Mouse (Mus musculus): ENCODE measurements around the gene Tacc2.
"Not testable (repeated sequence)": the region's sequence is repeated elsewhere in the genome, so short reads cannot be mapped to it uniquely, and the experiment has no call there.

Gene Tacc2

DNA sequence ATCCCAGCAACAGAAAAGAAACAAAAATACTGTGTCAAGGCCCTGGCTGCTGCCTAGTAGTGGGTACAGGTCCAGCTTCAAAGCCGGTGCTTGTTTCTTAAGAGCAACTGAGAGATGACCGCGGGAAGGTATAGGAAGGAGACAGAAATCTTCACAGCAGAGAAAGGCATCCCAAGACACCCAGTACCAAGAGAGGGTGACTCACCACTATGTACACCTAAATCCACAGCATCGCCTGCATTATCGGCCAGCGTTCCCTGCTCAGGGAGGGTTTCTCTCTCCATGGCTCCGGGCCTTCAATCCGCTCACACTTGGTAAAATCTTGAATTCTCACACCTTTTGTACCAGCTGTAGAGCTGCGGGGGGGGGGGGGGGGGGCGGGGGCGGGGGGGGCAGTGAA is 4.4 kb upstream of the Tacc2 start, which contains the start of gene Nsmce4a:
Gene Nsmce4a (minus strand): TSS at position 298 of the 400 bp plus-strand sequence.
- DNase-seq (ENCODE audit: low spot score) = no peak

DNA sequence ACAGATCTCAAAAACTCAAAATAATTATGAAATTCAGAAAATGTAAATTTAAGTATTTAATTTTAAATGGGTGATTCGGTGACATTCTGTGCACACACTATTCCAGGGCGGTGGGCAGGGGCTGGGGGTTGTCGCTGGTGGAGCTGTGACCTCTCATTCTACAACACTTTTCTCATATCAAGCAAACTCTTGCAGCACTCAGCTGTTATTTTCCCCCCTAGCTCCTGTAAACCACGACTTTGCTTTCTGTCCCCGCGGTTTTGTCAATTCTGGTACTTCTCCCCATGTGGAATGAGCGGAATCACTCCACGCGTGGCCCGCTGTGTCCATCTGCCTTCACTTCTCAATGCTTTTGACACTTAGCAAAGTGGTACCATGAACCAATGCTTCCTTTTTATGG is 3.5 kb upstream of the Tacc2 start:
- no peak for DNase-seq (ENCODE audit: low spot score)

DNA sequence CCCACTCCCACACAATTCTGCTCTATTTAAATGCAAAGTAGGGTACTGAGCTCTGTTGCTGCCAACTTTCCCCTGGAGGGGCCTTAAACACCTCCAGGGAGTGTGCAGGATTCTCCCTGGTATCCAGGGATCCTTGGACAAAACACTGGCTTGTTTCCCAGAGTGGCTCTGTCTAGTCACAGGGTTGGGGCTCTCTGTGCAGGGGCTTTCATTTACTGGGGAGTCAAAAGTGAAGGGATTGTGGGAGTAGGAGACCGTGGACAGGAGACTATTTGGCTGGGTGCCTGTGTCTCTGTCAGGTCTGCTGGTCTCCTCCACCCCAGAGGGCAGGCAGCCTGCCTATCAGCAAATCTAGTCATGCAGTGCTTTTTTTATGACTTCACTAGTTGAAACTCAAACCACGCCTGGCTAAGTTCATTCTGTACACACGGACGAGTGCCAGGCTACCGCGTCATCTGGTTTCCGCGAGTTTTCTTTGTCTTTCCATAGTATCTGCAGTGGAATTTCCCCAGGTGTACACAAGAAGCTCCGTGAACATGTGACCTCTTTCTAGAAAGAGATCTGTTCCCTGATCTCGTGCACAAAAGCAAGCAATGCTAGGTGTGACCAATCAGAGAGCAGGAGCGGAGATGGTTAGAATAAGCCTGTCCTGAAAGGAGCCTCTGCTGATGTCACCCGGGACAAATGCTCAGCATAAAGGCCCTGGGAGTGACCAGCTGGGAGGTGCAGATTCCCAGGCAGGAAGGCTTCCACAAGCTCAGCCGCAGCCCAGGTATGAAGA is 2.8 kb upstream of the Tacc2 start:
- peak; percentile 51 for DNase-seq (ENCODE audit: low spot score)

DNA sequence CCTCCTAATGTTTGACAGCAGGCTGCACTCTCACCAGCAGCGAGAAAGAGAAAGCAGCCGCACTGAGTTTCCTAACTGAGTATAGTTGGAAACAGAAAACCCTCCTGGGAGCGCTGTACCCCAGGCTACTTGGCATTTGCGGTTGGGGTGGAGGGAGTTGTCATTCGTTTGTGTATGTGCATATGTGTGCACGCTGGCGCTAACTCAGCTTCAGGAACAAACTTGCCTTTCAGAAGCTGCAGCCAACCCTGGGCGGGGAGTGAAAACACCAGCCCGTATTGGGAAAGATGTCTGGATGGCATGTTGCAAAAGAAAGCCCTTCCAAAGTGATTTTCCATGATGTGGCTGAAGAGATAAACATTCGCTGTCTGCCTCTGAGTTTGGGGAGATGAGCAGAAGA is 257 bp upstream of the Tacc2 start:
- DNase-seq (ENCODE audit: low spot score) = no peak

DNA sequence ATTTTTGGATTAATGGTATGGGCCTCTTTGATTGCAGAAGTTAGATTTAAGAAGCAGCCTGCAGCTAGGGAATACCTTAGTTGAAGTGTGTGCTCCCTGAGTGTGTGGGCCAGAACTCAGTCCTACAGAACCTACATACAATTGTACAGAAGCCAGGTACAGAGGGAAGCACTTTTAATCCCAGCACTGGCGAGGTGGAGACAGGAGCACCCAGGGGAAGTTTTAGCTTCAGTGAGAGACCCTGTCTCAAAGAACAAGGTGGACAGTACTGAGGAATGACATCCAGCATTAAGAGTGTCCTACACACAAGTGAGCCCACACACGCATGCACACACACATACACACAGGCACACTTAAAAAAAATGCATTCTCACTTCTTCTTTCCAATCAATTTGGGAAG is 828 bp downstream of the Tacc2 start:
- DNase-seq (ENCODE audit: low spot score) = no peak

DNA sequence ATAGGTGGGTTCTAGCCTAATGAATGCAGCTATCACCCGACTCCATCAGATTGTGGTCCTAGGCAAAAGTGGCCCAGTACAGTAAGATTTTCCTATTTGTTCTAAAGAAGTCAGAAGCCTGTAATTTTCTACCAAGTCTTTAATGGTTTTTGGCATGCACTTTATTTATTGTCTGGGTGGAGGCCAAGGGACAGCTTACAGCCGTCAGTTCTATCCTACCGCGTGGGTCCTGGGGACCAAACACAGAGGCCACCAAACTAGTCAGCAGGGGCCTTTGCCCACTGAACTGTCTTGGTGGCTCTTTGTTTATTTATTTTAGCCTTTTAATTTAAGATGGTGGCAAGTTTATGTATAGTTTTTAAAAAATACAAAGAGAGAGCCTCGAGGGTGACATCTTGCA is 1.4 kb downstream of the Tacc2 start:
- DNase-seq (ENCODE audit: low spot score) = no peak

DNA sequence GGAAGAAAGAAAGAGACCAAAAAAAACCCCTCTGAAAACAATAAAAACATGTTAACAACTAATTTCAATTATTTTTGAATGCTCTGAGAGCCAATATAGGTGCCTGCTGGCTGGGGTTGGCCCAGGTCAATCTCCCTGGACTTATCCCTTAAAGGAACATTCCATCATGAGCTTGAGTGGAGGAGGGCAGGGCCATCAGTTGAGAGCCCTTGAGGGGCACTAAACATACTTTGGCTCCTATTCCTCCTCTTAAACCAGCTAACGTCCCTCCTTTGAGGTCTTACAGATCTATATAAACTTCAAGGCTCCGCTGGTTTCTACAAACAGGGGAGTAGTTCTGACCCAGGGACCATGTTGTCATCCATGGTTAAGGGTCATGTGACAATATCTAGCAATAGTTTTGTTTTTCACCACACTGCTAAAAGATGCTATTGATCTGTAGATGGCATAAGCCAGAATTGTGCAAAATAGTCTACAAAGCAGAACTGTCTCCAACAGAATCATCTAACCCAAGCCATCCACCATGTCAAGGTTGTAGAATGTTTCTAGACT is 9.4 kb downstream of the Tacc2 start:
- DNase-seq (ENCODE audit: low spot score) = no peak

DNA sequence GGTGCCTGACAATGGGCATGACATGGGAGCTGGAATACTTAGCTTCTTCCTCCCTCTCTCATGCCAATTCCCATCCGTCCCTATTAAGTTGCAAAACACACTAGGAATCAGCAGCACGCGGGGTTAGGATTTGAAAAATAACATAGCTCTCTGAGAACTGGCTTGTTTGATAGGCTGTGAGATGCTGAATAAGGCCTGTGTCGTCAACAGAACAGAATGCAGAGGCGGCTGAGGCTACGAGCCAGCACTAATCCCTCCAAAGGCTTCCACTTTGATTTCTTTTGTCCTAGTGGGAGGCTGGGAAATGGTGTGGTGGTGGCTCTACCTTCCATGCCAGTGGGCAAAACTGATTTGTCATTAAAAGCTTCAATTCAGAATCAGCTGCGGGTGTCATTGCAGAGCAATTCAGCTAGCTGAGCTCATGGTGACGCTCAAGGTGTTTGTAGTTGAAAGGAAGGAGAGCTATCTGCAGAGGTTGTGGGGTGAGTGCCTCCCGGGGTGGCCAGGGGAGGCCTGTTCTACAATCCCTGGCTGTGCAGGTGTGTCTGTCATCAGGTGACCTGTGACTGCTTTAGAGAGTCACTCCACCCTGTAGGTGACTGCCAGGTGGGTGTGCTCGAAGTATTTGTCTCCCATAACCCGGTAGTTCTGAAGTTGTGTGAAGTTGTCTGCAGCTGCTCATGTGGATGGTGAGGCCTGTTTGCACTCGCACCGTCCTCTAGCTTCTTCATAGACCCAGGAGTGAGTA is 13.0 kb downstream of the Tacc2 start:
- no peak for DNase-seq (ENCODE audit: low spot score)

DNA sequence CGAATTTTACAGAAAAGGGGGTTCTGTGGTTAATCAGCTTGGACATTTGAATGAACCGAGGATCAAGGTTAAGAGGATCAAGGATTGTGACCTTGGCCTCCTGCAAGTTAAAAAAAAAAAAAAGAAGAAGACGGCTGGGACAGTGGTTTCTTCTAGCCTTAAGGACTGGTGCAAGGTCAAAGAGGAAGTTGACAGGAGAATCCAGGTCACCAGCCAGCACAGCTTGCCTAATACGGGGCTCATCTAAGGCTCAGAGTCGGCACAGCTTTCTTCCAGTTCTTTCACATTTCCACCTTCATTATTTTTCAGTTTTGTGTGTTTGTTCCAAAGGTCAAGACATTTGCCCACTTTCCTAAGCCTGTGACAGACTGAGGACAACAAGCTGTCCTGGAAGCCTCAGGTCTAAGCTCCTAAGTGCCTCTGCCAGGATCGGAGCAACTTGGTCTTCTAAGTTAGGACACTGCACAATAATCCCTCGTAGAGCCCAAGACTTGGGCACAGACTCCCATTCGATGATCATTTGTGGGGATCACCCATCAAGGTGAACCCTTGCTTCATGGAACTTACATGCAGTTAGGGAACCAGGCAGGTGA is 13.7 kb downstream of the Tacc2 start:
- no peak for DNase-seq (ENCODE audit: low spot score)

DNA sequence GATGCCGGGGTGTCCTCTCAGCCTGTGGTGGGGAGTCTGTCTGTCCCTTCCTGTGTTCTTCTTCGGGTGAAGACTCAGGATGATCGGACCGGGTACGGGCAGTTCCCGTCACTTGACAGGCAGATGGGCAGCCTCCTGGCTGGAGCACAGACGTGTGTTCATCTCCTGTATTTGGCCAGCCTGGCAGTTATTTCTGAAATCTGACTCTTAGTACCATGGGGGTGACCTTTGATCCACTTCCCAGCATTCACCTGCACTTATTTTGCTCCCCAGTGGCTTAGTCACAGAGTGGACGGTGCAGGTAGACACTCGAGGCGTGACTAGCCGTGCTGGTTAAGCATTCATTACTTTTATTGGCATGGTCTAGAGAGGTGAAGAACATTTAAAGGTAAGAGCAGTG is 15.7 kb downstream of the Tacc2 start:
- DNase-seq (ENCODE audit: low spot score) = not testable (repeated sequence)

DNA sequence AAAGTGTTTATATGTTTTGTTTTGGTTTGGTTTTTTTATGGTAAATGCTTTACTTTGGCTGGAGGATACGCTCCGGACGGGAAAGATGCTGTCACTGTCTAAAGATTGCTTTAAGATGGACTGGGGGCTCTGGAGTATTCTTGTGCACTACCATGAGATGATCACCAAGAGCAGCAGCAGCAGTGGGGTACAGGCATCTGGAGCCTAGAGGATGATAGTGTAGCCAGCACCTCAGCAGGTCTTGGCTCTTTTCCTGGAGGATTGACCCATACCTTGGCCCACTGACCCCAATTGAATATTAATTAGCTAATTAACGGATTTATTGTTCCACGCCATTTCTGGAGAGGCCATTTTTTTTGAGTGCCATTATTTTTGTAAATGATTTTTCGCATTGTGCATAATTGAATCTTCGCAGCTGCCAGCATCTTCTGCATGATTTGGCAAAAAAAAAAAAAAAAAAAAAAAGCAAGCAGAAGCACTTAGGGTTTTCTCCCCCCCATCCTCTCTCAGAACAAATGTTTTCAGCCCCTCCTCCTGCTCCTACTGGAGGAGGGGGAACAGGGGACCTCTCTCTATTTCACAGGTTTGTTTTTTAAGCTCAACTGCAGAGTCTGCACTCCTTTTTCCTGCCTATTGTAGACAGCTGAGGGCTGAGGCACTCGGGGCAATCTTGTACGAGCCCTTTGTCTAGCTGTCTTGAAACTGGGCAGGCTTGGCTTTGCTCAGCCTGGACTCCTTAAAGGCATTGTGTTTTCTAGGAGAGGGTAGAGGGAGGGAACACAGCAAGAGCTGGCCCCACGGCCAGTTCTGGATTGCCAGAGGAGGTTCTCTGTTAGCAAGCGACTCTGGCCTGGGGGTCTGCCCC is 16.4 kb downstream of the Tacc2 start:
- not testable (repeated sequence) for DNase-seq (ENCODE audit: low spot score)

DNA sequence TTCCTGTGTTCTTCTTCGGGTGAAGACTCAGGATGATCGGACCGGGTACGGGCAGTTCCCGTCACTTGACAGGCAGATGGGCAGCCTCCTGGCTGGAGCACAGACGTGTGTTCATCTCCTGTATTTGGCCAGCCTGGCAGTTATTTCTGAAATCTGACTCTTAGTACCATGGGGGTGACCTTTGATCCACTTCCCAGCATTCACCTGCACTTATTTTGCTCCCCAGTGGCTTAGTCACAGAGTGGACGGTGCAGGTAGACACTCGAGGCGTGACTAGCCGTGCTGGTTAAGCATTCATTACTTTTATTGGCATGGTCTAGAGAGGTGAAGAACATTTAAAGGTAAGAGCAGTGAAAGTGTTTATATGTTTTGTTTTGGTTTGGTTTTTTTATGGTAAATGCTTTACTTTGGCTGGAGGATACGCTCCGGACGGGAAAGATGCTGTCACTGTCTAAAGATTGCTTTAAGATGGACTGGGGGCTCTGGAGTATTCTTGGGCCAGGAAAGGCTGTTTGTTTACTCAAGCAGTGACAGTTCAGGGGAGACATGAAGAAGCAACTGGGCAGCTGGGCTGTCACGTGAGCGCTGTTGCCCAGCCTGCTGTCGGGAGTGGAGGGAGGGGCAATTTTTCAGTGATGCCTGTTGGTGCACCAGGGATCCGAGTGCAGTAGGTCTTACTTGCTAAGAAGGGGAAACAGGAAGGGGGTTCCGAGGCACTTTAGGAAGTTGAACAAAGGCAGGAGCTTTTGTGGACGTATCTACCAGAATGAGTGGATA is 19.0 kb downstream of the Tacc2 start:
- not testable (repeated sequence) for DNase-seq (ENCODE audit: low spot score)

DNA sequence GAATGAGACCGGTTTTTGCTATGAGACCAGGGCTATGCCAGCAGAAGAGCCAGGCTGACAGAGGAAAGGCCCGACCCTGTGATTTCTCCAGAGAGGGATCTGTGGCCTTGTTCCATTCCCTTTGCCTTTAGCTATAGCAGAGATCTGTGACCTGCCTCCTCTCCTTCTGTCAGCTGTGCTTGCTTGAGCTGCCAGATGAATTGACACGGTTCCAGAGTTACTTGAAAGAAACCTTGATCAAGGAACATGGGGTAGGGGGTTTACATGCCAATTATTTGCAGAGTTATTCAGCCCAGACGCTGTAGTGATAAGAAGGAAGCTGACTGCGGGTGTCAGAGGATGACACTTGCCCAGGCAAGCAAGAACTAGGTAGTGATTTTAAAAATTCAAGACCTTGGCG is 20.3 kb downstream of the Tacc2 start:
- DNase-seq (ENCODE audit: low spot score) = no peak

DNA sequence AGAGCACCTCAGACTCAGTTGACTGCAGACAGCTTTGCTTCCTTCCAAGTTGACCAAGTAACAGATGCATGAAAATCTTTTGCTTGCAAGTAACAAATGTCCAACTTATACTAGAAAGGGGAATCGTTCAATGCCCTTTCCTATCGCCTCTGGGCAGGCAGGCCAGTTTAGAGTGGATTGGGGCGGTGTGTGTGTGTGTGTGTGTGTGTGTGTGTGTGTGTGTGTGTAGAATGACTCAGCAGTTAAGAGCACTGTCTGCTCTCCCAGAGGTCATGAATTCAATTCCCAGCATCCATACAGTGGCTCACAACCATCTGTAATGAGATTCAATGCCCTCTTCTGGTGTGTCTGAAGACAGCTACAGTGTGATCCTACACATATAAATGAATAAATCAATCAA is 22.8 kb downstream of the Tacc2 start:
- DNase-seq (ENCODE audit: low spot score) = no peak

DNA sequence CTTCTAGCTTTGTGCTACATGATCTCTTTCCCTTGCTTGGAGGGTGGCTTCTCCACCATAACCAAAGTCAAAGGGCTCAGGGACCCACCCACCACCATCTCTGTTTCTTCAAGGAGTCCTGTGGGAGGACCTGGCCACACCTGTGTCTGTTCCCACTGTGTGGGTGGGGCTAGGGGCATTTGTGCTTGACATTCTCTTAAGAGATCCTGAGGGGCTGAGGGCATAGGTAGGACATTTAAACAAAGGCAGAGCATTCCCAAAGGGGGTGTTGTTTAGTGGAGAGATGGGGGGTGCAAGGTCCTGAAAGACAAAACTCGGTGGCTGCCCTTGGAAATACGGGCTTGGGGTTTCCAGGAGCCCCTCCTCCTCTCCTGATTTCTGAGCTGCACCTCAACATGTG is 23.3 kb downstream of the Tacc2 start:
- DNase-seq (ENCODE audit: low spot score) = no peak

DNA sequence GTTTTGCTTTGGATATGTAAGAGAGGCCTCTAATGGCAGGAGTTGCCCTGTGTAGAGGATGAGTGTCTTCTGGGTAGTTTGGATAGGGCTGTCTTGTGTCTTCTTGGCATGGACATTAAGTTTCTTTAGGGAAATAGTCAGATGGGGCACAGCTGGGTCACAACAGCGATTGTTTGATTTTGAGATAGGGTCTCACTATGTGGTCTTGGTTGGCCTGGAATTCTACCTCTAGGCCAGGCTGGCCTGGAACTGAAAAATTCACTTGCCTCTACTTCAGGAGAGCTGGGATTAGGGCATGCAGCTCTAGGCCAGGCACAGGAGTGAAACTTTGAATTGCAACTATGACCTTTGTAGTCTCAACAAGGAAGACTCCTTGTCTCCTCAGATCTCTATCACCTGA is 25.6 kb downstream of the Tacc2 start:
- no peak for DNase-seq (ENCODE audit: low spot score)

DNA sequence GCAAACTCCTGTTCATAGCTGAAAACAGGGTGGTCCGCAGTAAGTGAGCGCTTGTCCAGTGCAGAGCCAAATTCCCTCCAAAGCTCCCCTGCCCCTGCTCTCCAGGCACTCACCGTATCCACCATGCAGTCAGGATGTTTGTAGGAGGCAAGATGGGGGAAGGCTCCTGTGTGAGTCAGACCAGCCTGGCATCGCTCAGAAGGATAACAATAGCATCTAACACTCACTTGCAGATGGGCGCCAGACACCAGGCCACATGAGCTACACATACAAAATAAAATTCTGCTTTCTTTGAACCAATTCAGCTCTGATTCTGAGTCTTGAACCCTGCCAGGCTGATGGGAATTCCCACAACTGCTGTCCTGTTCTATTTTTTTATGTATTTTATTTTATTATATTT is 26.3 kb downstream of the Tacc2 start:
- no peak for DNase-seq (ENCODE audit: low spot score)

DNA sequence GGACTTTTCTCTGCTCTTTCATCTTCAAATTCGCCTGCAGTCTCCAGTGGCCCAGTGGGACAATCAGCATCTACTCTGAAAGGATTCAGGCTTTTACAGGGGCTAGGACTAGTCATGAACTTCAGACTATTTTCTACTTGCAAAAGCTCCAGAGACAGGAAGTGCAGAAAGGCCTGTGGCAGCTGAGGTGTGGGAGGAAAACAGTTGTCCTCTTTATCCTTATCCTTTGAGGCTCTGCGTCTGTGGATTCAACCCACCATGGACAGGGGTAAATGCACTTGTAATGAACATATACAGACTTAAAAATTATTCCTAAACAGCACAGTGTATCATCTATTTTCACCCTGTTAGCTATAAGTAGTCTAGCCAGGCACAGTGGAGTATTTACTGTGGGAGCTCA is 27.2 kb downstream of the Tacc2 start:
- DNase-seq (ENCODE audit: low spot score) = no peak

DNA sequence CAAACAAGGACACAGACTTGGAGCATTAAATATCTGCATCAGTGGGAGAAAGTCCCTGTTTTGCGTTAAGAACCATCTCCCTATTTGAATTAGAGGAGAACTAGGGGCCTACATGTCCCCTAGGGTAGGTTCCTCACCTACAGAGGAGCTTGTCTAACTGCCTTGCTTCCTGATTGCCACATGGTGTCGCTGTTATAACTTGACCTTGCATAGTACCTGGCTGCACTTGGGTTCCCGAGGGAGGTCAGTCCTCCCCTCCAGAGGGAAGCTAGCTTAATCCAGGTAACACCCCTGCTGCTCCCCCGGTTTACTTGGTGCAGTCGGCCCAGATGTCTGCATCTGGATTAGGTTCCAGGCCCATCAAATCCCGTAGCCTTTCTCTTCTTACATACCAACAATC is 27.9 kb downstream of the Tacc2 start:
- DNase-seq (ENCODE audit: low spot score) = no peak

DNA sequence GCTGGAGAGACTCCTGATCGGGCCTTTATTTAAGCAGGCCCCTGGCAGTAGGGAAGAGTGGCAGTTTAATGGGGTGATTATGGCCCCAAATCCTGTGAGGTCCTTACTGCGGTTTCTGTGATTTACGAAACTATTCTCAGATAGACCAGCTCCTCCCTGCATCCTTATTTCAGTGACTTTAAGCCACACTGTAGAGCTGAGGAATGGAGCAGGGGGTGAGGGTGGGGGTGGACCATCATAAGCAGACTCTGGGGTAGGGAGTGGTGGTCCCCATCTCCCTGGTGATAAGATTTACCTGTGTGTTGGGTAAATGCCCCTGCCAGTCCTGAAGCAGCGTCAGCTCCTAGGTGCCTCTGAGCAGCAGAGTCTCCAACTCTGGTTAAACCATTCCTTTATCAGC is 29.7 kb downstream of the Tacc2 start:
- no peak for DNase-seq (ENCODE audit: low spot score)

DNA sequence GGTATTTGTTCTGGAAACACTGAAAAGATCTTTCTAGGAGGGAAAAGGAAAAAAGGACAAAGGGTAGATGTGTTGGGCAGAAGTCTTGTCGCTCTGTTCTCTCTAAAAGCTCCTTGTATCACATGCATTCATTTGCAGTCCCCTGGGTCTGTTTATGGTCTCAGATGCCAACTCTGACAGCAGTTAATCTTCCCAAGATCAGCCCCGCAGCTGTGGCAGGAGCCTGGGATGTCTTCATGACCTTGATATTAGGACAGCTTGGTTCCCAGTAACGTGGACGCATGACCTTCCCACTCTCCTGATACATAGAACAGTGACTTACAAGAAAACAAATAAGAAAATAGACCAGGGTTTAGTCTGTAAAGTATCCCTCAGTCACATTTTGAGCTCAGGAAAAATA is 36.7 kb downstream of the Tacc2 start:
- no peak for DNase-seq (ENCODE audit: low spot score)

Data from ovary, adult 18-20 months (tissue).